Mouse (Mus musculus) inflammation-experienced regulatory T-cells, adult 16 weeks (primary cell): ENCODE measurements around the gene Gtpbp10. TPM values are rescaled to one million over a fixed set of nuclear protein-coding genes. Genes with fewer than 3 reads are reported as not detected.

Source experiments
- polyA plus RNA-seq: library from polyadenylated mRNA; unstranded; fragments of 100-300 nt; shearing (Covaris generic); gene quantifications from one replicate; pipeline ENCODE4 v1.2.1, GENCODE M21; 2017

Gene Gtpbp10
- polyA plus RNA-seq = 13.5 TPM

DNA sequence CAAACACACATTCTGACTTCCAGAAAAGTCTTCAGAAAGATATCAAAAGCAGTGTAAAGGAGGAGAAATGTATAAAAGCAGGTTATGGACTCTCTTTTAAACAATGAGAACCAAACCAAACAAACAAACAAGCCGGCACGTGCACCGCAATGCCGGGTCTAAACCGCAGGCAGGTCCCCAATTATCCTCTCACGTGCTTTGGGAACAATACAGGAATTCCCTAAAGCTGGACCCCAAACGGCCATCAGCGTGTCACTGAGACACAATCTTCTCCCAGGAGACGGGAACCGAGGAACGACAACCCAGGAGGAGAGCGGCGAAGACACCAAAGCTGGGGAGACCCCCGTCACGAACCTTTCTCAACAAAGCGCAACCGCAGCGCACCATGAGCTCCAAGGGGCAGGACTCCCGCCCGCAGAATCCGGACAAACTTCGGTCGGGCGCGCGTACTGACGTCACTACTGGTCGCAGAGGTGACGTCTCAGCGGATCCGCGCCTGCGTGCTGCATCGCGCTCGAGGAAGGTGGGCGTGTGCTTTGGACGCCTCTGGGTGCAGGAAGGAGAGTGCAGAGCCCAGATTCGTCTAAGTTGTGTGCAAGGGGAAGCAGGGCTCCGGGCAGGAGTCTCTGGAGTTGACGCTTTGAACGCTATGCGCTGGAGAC, at the start of gene Gtpbp10:
Gene Gtpbp10 (minus strand): TSS at position 460 of the 662 bp plus-strand sequence.

DNA sequence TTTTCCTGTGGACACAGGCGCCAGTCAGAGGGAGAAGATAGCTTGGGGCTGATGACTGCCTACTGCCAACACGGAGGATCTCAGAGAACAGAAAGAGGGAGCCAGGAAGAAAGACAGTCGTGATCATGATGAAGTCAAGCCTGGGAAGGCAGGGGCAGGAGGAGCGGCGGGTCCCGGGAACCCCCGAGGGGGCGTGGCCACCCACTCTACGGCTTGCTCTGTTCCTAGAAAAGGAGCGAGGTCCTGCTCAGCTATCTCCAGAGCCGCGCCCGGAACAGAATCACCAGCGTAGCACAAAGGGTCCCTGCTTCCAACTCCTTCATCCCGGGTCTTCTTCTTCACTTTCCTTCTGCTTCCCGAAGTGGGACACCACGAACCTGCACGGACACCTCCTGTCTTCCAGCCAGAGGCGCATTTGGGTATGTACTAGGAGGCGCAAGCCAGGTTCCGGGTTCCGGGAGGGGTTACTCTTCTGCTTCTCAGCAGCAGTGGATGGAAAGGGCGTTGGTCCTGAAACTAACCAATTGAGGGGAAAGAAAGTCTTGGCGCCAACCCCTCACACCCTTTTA, 14.5 kb upstream of the Gtpbp10 start, which contains the start of gene Gm8773:
Gene Gm8773 (plus strand): TSS at position 51 of the 569 bp plus-strand sequence.

GRCm38 (mm10) chr5:5514196-5515076, 44.9 kb downstream of the Gtpbp10 start, which contains the start of gene Cldn12:
Gene Cldn12 (minus strand): TSS chr5:5514958.

Other genes with a start within 250 kb of the Gtpbp10 start
- 0.06 TPM for gene Cdk14, start 139.2 kb downstream of the Gtpbp10 start, polyA plus RNA-seq
- not detected for gene 1700015F17Rik, start 80.4 kb downstream of the Gtpbp10 start, polyA plus RNA-seq
- 4.4 TPM for gene Cldn12, start 44.6 kb downstream of the Gtpbp10 start, polyA plus RNA-seq
- gene Gm8773, start 14.3 kb upstream of the Gtpbp10 start, polyA plus RNA-seq = not detected
- not detected for gene Cfap69, start 104.7 kb upstream of the Gtpbp10 start, polyA plus RNA-seq
- gene Steap2, start 135.0 kb upstream of the Gtpbp10 start, polyA plus RNA-seq = 0.06 TPM
- gene Steap1, start 189.8 kb upstream of the Gtpbp10 start, polyA plus RNA-seq = not detected